Mouse (Mus musculus) kidney, postnatal 10 days (tissue): ENCODE measurements at regions not wholly inside any gene's neighbourhood (a gene's known extent, or its start where the extent isn't known, plus 50 kb on each side); places are given as distances from the start of the nearest gene placed in this dataset.

Experiments used
- DNase-seq: peaks from one replicate; pipeline ENCODE4 v3.0.0; 2021; ENCODE audit warnings: mixed read lengths

DNA sequence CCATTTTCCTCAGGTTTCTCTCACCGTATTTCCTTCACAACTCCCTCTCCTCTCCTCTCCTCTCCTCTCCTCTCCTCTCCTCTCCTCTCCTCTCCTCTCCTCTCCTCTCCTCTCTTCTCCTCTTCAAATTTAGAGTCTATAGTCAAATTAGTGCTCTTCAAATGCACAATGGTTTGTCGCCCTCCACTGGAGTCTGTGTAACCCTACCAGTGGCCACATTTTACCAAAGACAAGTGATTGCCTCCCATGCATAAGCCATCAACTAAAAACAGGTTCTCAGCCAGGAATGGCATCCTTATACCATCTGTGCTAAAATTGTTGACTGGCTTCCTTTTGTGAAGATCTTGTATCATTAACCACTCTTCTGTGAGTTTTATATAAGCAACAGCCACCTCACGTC, 979.5 kb upstream of the Adam24 start:
- DNase-seq, result peak; percentile 43

DNA sequence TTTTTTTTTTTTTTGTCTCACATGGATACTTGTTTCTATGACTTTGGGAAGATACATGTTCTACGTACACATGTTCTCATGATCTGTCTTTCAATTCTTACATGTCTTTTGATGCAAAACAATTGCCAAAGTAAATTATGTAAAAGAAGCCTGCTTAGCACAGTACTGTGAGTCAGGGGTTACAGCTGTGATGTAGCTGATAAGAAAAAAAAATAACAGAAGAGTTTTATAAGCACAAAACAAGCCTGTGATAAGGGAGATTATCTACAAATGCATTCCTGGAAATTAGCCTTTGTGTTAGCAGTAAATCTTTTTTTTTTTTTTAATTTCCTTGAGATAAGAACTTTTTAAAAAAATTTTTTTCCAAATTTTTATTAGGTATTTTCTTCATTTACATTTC, 969.0 kb upstream of the Adam24 start:
- DNase-seq, result no peak

DNA sequence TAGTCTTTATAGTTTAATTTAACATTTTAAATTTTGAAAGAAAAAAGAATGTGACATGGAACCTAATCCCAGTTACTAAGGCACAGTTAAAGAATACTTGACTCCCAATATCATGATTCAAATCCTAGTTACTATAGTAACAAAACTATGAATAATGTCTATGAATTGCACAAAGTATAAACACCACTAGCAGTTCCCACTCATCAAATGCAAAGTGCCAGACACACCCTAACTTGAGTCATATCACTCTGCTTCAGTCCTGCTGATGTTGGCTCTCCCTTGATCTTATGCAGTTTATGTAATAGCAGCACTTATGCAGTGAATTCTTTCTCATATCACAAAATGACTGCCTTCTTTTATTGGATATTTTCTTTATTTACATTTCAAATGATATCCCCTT, 932.5 kb upstream of the Adam24 start:
- no peak for DNase-seq

DNA sequence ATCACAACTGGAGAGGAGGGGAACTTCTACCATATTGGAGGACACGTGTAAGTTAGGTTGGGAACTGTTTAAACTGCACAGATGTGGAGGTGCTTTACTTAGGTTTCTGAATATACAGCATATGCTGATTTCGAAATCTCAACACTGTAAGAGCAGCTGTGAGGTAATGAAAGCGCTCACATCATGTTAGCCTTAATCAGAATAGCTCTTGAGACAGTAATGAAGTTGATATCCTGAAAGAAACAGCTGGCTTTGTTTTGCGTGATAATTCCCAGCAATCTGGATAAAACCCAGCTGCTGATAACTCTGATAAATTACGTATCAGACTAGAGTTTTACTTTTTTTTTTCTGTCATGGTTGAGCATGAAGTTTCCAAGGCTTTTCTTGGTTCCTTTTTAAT, 928.7 kb upstream of the Adam24 start:
- peak; percentile 4 for DNase-seq

DNA sequence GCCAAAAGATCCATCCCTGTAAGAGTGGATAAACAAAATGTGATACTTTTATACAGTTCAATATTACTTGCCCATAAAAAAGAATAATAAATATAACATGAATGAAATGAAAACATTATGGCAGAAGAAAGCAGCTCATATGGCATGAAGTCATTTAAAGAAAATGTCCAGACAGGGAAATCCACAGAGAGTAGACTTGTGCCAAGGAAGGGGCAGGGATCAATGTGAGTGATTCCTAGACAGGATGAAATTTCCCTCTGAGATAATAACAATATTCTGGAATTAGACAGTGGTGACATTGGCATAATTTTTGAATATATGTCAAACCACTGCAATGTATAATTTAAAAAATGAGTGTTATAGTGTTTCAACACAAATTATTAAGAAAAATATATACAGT, 915.0 kb upstream of the Adam24 start:
- DNase-seq, result no peak

DNA sequence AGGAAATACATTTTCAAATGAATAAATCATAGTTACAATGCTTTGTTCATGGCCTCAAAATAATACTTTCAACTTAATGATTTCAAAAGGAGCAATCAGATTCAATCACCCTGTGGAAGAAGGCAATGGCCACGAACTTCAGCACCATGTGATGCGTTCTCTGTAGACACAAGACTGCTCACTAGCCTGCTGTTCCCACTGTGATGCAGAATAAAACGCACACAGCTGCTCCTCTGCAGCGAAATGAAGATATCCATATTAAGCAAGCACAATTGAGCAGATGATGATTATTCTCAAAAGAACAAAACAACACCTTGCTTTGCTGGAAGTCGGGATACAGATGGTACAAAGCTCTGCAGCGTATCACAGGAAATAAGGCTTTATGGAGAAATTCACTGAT, 895.4 kb upstream of the Adam24 start:
- no peak for DNase-seq

DNA sequence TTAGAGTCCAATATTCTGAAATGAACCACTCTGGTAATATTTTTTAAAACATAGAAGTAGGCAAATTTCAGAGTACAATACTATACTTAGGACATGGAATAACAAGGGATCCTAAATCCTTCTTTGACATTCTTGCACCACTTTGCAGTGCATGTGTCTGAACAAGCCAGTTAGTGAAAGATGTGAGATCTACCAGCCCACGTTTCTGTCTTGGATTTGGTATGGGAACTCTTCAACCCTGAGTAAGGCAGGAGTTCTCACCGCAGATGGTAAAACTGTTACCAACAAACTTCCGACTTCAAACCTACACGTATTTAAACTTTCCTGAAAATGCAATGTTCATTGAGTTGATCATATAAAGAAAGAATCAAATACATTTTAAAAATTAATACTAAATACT, 894.7 kb upstream of the Adam24 start:
- no peak for DNase-seq

DNA sequence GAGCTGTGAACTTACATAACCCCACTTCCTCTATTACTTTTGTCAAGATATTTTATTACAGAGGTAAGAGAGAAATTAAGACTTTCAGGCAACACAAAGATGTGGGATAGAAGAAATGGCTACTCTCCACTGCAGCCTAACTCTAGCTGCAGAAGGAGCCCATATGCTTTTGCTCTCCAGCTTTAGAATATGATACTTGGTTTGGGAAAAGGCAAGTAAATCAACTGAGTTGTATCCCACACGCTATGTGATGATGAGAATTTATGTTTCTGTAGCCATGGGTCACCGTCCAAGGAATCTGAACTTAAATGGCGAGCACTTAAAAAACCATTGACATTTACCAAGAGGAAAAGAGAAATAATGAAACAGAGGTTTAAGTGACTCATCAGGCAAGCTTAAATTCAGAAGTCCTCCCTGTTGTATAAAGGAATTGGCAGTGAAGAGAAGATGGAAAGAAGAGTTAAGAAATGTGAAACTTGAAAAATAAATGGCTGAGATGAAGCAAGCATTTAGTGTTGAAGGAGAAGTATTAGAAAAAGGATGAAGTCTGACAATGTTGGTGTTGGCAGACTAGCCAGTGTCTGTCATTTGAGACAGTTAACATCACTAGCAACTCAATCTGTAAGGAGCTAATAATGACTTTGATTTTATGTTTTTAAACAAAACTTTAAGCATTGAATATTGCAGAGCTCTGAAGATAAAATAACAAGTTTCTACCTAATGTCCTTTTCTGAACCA, 893.3 kb upstream of the Adam24 start:
- DNase-seq, result no peak

DNA sequence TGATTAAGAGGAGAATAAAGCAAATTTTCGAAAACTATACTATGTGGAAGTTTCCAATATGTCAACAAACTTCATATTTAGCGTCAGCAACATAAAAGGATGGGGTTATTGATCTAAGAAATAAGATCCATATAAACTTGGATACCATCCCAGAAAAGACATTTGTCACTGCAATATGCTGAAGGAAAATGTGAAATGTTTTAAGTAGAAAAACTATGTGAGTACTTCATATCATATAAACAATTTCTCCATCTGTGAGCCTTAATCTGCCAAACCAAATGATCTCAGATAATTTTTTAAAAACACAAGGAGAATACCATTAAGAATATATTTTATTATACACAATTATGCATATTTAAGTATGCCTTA, 892.7 kb upstream of the Adam24 start:
- no peak for DNase-seq
